Mouse (Mus musculus) stomach, postnatal 0 days (tissue): ENCODE measurements at regions not wholly inside any gene's neighbourhood (a gene's known extent, or its start where the extent isn't known, plus 50 kb on each side); places are given as distances from the start of the nearest gene placed in this dataset.
A peak's percentile ranks its signal among the peaks of the same experiment; 100 is the strongest.

Experiments
- CTCF ChIP-seq: IDR thresholded peaks from 2 replicates; pipeline ENCODE4 v1.5.1; 2016; ENCODE audit warnings: antibody characterized with exemption, low read depth, mild to moderate bottlenecking, moderate library complexity
- EP300 ChIP-seq: optimal IDR thresholded peaks from 2 replicates; pipeline ENCODE3; 2016; ENCODE audit warnings: antibody characterized with exemption

DNA sequence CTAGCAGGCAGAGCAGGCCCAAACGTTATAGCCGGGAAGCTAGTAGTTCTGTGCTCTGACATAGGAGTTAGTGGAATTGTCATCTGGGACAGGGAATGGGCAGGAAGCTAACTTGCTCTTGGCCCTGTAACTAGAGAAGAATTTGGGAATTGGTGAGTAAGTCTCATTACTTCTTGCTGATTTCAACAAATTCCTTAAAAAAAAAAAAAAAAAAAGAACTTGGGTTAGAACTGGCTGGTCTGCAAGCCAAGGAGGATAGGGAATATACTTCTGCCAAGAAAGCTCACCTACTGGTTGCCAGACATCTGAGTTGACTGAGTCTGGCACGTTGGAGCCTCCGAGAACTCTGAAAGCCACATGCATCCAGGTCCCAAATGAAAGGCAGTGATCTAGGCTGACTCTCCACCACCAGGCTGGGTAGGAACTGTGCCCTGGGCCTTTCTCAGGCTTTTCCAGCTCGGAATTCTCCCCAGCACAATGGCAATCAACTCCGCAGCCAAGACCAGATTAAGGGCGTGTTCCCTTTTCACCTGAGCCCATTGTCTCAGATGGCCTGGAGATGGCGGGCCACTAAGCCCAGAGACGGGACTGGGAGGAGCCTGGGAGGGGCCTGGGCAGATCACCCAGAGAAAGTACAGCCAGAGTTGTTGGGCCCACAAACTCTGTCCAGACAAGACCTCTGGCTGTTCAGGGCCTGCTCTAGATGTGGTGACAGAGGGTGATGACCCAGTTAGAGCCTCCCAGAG is 155.9 kb upstream of the Haao start:
- TF ChIP-seq CTCF = peak; percentile 31
- TF ChIP-seq EP300 = no peak
